Mouse (Mus musculus) right cerebral cortex, postnatal 4 days (tissue): Measurements from ENCODE around the gene Syt7.

Source experiments
- DNase-seq: peaks from one replicate; pipeline ENCODE4 v3.0.0-alpha.2; 2022

Gene Syt7

DNA sequence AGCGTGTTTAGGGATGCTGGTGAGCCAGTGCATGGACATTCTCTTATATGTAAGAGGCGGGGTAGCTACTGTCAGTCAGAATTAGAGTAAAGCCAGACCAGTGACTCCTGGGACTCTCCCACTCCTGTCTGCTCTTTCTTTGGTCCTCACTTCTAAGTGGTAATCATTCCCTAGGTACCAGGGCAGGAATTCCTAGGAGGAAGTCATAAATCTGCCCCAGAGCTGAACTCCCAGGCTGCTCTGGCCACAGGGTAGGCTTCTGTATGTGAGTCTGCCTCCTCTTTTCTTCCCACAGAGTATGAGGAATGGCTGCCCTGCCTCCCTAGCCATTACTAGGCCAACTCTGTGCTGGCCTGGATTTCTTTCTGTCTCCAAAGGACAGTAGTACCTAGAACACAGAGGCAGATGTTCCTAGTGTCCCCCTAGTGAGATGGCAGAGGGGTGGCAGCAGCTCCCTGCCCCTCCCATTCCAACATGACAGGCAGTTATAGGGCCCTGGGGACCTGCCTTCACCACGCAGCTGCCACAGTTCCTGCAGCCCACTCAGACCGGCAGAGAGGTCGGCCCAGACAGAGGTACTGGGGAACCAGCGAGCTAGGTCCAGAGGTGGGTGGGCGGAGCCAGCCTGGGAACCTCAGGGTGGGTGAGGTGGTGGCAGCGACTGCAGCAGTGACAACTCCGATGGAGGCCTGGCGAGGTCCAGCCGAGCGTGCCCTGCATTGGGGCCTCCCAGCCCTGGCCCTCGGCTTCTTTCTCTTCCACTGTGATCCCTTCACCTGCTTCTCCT is 36.8 kb downstream of the Syt7 start:
- no peak for DNase-seq

DNA sequence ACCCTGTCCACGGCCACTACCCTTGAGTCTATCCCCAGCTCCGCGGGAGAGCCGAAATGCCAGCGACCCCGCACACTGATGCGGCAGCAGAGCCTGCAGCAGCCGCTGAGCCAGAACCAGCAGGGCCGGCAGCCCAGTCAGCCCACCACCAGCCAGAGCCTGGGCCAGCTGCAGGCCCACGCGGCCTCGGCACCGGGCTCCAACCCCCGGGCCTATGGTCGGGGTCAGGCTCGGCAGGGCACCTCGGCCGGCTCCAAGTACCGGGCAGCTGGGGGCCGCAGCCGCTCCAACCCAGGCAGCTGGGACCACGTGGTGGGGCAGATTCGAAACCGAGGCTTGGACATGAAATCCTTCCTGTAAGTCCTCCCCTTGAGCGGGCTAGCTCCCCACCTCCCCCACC is 37.4 kb downstream of the Syt7 start:
- no peak for DNase-seq

DNA sequence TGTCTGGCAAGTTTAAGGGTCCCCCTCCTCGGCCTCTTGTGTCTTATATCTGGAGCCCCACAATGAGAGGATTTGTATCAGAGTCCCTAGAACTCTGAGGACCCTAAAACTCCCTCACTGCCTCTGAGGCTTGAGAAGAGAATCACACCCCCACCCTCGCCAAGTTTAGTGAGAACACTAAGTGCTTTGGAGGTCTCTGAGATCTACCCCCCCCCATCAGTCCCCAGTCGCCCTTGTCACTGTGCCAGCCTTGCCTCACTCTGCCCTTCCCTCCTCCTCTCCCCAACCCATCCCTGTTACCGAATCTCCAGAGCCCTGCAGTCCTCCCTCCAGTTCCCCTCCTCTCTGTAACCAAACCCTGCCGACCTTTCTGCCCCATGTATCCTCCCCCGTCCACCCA is 37.9 kb downstream of the Syt7 start:
- DNase-seq, result no peak

DNA sequence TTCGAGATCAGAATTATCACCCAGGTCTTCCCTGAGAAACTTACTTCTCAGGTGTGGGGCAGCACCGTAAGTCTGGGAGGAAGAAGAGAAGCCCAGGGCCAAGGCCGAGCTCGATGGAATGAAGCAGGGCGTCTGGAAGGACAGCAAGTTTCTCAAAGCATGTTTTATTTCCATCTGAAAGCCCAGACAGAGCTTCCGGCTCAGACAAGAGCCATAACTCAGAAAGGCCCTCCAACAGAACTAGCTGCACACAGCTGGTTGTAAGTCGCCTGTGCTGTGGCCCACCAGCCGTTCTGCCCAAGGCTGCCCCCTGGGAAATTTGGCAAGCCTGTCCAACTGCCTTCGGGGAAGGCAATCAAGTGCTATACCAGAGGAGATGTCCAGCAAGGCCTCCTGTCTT is 38.5 kb downstream of the Syt7 start:
- no peak for DNase-seq

DNA sequence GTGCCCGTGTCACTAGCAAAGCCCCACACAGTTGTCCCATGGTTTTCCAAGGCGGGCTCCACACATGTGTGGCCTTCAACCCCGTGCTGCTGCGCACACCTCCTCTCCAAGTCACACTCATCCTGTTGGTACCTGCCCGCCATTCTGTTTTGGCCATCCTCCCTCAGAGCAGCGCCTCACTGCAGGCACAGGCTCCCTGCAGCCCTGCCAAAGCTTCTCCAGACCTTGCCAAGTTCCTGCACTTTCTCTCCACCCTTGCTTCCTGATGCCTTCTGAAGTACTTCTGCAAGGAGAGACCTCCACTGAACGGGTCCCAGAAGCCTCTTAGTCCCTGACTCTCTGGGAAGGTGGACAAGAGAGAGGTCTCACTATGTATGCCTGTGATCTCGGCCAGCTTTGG is 40.5 kb downstream of the Syt7 start:
- no peak for DNase-seq

DNA sequence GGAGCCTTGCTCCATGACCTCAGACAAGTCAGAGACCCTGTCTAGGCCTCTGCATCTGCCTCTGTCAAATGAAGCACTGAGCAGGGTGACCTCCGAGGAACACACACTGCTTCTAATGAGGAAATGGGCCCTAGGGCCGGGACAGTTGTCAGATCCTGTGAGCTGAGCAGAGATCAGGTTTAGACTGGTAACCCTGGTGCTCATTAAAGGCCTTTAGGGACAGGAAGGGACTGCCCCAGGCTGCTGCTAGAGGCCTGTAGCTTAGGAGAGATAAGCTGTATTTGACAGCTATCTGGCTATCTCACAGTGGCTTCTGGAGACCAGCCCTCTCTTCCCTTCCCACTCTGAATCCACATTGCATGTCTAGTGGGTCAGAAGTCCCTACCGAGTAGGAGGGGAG is 42.5 kb downstream of the Syt7 start:
- DNase-seq, result no peak

DNA sequence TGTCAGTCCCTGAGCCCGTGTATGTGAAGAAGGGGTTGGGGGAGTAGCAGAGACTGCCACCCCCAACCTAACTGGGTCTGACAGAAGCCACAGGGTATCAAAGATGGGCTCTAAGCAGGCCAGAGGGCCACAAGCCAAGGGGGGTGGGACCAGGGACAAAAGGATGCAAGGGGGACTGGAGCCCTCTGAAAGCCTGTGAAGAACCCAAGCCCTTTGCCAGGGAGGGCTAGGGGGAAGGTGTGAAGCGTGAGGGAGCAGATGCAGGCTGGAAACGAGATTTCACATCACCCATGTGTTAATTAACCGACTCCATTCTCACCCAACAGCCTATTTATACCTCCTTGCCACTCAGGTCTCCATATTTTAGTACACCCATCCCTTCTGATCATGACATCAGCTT is 43.0 kb downstream of the Syt7 start:
- no peak for DNase-seq

DNA sequence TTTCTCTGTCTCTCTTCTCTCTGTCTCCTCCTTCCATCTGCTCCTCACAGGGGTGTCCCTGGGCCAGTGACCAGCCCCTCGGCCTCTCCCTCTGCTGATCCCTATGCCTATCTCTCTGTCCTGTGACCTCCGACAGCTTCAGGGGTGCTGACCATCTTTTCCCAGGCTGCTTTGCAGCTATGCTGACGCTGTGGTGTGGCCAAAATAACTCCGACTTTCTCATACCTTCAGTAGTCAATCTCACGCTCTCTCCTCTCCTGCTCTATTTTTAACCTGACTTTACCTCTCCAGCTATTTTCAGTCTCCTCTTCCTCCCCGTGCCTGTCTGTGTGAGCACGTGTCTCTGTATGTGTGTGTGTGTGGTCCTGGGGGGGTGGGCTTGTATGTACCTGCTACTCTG is 44.3 kb downstream of the Syt7 start:
- no peak for DNase-seq

DNA sequence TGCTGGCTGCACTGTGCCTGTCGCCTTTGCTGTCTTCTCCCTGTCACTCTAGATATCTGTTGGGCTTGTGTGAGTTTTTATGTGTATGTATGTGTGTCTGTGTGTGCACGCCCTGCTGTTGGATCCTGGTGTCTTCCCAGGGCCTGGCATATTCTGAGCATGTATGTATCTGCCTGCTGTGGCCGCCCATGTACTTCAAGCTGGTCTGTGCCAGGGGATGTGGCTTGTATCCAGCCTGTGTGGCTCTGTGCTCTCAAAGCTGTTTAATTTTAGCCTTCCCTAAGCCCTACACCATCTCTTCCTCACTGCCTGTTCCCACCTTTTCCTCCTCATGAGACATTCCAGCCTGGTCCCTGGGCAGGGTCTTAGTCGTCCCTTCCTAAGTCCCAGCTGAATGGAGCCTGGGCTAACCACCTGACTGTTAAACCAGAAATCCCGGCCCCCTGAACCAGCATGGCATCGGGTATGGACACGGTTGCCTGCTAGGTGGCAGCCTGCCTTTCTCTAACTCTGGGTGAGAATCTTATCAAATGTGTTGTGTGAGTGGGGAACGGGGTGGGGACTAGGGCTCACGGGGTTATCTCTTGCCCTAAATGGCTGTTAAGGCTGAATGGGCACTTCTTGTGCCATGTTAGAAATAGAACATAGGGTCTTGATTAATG is 45.1 kb downstream of the Syt7 start:
- peak; percentile 53 for DNase-seq

DNA sequence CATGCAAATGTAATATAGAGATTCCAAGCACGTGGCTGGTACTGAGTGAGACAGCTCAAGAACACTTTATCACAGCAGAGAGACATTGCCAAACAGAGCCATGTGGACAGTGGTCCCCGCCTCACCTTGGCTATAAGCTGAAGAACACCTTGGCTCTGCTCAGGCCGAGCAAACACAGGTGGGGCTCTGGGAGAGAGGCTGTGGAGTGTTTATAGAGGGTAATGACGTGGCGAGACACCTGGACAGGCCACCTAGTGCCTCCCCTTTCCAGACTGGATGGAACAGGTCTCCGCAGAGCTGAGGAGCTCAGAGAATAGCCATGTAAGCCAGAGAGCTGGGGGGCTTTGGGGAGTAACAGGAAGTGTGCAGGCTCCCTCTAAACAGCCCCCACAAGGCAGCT is 46.0 kb downstream of the Syt7 start:
- no peak for DNase-seq

DNA sequence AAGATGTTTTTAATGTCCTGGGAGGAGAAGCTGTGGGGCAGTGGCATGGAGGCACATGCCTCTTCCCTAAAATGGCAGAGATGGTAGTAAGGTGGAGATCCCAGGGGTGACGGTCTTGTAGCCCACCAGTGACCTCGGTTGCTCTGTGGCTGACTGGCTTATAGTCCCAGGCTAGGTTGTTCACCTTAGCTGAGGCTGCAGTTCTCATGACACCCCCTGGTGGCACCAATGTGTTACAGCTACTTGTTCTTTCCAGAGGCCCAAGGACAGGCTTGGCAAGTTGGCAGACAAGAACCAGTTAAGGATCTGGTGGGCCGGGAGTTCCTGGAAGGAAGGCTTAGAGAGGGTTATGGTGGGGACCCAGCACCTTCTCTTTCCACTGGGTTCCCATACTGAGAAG is 47.0 kb downstream of the Syt7 start:
- DNase-seq, result peak; percentile 61

DNA sequence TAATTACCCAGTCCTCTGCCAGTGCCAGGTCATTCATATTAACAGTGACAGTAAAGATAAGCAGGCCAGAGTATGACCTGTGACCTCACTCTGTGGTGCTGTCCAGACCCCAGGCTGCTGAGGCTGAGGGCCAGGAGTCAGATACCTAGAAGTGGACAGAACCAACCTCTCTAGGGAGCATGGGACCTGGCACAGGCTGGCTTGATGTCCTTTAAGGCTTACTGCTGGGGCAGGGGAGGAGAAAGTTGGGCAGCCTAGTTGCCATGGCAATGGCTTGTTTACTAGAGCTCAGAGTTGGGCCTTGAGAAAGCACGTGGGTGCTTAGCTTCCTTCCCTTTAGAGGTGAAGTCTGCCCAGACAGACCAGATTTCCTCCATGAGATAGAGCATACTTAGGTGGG is 47.8 kb downstream of the Syt7 start:
- DNase-seq, result no peak

DNA sequence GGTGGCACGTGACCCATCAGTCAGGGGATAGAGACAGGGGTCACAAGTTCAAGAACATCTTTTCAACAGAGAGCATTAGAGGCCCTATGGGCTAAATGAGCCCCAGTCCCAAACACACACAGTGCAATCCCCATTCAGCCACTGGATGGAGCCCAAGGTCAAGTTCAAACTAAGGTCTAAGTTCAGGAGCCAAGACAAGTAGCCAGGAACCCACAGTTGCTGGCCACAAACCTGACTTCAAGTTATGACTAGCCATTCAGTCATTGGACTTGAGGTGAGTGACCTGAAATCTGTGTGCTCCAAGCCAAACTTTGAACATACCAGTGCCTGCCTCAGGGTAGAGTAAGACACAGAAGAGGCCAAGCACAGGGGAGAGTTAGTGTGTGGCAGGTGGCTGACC is 48.6 kb downstream of the Syt7 start:
- DNase-seq, result no peak

DNA sequence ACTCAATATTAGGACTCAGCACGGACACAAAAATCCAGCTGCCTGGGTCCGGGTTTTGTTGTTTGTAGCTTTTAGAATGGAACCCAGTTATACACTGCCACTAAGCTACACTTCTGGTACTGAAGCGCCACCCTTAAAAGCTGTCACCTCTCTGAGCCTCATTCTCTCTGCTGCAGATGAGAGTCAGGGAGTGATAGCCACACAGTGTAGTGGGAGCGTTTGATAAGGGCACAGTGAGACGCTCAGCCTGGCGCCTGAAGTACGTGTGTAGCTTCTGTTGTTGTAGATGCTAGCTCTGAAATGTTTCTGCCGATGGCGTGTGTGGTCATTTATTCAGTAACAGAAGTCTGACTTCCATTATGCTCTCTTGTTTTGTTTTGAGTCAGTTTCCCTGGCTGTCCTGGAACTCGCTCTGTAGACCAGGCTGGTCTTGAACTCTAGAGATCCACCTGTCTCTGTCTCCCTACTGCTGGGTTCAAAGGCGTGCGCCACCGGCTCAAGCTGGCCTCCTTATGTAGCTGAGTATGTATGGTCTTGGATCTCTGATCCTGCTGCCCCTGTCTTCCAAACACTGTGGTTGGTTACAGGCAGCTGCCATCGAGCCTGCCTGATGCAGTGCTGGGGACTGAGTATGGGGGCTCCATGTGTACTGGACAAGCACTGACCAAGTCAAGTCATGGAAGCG is 55.9 kb downstream of the Syt7 start:
- DNase-seq, result no peak

DNA sequence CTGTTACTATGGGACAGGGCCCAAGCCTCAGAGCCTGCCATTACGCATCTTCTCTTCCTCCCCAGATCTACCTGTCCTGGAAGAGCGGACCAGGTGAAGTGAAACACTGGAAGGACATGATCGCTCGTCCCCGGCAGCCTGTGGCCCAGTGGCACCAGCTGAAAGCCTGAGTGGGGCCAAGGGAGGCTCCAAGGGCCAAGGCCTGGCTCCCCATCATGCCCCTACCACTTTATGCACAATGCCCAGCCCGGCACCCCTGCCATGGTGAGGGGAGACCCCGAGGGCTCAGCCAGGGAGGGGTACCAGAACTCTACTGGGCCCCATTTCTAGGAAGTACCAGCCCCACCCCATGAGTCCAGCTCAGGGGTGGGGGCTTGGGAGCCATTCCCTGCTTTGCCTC is 59.4 kb downstream of the Syt7 start:
- DNase-seq, result no peak

DNA sequence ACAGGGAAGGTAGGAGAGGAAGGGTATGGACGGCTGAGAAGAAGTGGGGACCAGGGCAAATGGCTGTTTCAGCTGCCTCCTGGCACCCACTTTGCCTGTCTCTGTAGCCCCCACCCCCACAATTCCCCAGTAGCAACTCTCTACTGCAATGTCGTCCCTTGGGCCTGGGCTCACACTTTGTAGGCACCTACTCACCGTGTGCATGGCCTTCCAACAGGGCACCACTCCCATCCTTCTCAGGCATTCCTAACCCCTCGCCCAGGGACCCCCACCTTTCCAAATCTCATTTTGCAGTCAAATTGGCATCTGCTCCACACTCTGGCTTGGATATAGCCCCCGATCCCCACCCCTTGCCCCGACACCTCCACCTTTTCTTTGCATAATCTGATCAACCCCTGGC is 60.3 kb downstream of the Syt7 start:
- no peak for DNase-seq

DNA sequence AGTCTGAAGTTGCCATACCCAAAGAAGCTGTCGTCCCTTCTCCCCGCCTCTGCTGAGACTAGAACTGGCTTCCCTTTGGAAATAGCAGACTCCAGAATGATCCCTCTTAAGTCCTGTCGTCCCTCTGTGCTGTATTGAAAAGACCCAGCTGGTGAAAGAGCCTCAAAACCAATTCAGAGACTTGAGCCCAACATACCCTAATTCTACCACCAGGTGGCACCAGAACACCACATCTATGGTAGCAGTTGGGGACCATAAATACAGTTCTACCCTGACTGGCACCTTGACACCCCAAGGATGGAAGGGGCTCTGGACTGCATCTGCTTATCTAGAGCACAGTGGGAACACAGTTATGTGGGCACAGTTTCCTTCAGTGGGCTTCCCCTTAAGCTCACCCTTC is 60.8 kb downstream of the Syt7 start:
- peak; percentile 76 for DNase-seq

DNA sequence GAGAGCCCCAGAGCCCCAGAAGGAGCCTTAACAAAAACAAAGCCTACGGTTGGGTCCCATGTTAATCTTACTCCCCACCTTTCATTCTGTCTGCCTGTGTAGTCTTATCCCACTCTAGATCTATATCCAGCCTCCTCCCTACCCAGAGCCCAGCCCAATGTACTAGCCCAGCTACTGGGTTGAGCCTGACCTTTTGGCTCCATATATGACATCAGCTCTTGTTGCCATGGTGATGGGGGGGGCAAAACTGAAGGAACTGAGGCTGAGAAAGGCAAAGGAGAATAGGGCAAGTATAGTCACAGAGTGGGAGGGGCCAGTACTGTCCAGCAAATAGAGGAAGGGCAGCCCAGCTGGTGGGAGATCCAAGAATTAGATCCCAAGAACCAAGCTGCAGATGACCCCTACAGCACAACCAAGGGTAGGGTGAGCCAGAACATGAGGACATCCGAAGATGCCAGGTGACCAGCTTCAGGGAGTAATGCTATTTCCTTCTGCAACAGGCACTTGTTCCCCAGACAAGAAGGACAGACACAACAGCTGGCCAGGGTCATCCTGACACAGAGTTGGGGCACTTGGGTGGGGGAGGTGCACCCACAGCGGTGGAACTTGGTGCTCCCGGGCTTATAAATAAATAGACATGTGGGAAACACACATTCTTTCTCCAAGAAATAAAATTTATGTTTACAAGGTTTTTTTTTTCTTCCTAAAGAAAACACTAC is 66.0 kb downstream of the Syt7 start:
- DNase-seq, result no peak

DNA sequence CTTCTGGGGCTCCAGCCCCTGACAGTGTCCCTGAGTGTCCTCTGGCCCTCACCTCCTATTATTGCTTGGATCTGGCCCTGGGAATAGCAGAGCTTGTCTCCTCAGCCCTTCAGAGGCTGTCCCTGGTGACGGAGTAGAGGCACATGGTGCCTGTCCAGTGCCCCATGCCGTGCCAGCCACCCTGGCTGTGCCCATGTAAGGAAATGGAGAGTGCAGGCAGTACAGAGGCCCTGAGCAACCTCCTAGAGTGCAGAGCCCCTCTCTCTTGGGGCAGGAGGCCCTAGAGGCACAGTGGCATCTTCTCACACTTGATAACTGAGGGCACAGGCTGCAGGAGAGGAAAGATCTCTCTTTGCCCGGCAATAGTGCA is 66.5 kb downstream of the Syt7 start:
- no peak for DNase-seq

DNA sequence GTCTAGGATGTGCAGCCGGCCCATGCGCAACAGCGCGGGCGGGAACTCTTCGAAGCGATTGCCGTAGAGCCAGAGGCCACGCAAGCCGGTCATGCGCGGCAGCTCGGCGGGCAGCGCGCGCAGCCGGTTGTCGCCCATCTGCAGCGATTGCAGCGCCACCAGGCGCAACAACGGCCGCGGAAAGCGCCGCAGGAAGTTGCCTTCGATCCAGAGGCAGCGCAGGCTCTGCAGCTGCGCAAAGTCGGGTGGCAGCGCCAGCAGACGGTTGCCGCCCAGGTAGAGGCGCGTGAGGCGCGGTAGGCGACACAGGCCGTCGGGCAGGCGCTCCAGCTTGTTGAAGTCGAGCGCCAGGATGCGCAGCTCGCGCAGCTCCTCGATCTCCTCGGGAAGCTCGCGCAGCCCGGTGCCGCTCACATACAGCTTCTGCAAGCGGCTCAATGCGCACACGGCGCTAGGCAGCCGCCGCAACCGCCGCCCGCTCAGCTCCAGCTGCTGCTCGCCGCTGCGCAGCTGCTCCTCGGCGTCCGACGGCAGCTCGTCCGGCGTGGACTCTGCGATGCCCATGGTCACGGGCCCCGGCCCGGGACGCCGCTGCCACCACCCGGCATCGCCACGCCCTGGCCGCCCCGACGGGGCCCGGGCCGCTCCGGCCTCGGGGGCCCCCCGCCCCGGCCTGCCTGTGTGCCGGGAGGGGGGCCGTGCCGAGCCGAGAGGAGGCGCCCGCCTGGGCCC is 68.0 kb downstream of the Syt7 start, which contains the start of gene Lrrc10b:
TSS of gene Lrrc10b (minus strand) at position 722 of the 732 bp plus-strand sequence.
- peak; percentile 75 for DNase-seq

DNA sequence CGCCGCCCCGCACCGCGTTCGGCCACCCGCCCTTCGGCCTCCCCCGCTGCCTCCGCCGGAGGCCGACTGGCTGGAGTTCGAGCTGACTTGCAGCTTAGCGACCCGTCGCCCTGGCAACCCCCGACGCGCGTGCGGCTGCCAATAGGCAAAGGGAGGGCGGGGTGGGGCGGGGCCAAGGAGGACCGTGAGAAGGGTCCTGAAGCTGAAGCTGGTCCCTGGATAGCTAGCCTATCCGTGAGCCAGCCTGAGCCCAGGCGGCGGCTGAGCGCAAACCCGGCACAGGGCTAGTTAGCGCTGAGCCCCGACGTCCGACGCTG is 68.6 kb downstream of the Syt7 start:
- DNase-seq, result peak; percentile 72

DNA sequence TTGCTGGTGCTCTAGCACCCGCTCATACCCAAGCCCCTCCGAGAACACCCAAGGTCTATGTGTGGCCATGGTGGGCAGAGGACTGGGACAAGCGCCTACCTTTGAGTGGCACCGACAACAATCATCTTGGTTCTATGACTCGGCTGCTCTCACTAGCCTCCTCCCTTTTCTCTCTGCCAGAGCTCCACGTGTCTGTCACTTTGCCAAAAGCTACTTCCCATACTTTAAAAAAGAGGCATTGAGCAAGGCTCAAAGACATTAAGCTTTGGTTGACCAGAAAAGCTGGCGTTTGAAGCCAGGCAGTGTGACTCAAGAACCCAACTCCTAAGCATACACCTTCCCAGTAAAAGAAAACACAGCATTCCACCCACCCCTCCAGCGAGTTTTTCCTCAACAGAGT is 69.2 kb downstream of the Syt7 start:
- no peak for DNase-seq

DNA sequence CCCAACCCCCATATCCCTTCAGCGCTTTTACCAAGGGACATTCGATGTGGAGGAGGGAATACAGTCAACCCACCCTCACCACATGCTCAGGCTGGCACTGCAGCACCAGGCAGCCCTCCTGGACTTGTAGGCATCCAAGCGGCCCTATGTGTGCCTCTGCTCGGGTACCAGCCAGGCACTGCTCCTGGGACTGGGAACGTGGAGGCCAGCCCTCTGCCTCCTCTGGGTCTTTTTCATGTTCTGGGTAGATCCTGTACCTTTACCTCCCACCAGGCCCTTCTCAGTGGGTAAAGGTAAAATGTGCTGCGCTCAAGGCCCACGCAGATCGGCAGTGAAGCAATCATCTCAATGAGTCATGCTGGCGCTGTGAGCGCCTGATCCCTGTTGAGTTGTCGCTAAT is 71.0 kb downstream of the Syt7 start:
- no peak for DNase-seq
